Mouse (Mus musculus) megakaryocyte-erythroid progenitor cell, adult 5-6 weeks (primary cell): ENCODE measurements around the gene Gck. TPM values are rescaled to one million over a fixed set of nuclear protein-coding genes. Genes with fewer than 3 reads are reported as not detected.

Experiments
- ATAC-seq: replicated peaks from 2 replicates; pipeline ENCODE4 v1.8.0; 2016; ENCODE audit warnings: mild to moderate bottlenecking, inconsistent platforms; ENCODE audit not compliant: severe bottlenecking, poor library complexity, low FRiP score, low TSS enrichment
- total RNA-seq, 2 experiments: library from RNA; stranded (forward) in 1 of 2; stranded (reverse) in 1 of 2; fragments of 200-1000, 215-1000 nt in 1 of 2; fragments of >200 nt in 1 of 2; fragmentation: Nextera tagmentation in 1 of 2; gene quantifications; 2 replicates each; pipeline ENCODE4 v1.2.3; 2014 to 2017

The Gck gene
- not detected in 2 replicates for total RNA-seq (2014; fragmentation: Nextera tagmentation)
- not detected in 2 replicates for total RNA-seq (2017)

DNA sequence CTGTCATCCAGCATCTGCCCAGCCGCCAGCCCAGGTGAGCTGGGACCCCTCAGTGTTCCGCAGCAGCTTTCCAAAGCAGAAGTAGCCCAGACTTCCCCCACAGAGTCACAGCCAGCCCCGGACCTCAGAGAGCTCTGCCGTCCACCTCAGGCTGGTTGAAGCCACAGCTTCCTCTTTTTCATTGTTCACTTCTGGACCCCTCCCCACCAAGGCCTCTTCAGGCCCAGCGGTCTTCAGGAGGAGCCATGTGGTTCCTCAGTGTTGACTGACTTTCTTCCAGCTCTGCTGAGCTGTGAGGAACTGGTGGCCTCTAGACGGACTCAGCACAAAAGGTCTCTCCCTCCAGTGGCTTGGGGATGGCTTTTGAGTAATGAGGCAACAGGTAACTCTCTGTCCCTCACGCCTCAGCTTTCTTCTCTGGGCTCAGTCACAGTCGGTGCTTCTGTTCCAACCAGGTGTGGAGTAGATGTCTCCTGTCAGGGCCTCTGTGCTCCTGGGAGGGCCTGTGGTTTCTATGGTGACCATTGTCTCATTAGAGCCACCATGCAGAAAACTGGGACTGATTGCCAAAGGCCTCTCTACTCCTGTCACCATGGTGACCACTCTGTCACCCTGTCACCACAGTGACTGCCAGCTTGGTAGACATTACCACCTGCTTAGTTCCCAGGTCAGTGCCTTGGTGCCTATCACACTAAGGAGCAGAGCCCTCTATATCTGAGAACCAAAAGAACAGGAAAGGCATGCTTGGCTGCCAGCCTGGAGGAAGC lies at the start of gene Gck:
Gene Gck (minus strand): TSS at position 496 of the 767 bp plus-strand sequence.
- ATAC-seq, result 0 out of 2 replicates have a peak, but pooled peaks have one; percentile 37

DNA sequence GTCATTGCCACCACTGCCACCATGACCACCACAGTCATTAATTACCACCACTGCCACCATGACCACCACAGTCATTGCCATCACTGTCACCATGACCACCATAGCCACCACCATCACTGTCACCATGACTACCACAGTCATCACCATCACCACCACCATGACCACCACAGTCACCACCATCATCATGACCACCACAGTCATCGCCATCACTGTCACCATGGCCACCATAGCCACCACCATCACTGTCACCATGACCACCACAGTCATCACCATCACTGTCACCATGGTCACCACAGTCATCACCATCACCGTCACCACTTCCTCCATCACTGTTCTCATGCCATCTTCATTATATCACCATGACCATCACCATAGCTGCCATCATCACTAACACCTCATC lies 48.6 kb upstream of the Gck start:
- ATAC-seq, result no peak

DNA sequence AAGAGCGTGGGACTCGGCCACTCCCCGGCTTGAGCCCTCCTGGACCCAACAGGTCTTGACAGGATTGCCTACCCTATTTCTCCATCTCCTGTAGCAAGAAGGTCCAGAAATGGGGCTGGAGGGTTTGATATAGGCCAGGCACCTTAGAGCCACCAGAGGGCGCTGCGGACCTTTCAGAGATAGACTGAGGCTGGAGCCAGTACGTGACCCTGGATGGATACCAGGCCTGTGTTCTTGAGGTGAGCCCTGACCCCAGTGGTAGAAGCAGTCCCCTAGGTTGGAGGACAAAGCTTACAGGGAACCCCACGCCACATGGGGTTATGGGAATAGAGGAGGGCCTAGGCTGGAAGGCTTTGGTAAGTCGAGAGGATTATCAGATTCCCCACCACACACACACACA lies 46.1 kb upstream of the Gck start:
- ATAC-seq, result peak; percentile 79

DNA sequence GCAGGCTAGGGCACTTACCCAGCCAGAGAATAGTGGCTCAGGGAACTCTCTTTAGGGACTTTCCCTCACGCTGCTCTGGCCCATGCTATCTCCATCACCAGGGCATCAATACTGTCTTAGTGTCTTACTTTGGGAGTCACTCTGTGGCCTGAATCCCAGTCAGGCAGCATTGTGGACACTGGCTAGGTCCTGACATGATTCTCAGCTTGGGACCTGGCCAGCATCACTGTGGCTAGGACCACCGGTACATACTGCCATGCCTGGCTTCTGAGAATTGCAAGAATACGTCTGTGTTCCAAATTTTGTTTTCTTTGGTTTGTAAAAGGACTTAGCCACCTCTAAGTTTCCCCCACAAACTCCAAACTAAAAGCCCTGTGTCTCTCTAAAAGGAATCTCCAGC lies 45.0 kb upstream of the Gck start:
- no peak for ATAC-seq

DNA sequence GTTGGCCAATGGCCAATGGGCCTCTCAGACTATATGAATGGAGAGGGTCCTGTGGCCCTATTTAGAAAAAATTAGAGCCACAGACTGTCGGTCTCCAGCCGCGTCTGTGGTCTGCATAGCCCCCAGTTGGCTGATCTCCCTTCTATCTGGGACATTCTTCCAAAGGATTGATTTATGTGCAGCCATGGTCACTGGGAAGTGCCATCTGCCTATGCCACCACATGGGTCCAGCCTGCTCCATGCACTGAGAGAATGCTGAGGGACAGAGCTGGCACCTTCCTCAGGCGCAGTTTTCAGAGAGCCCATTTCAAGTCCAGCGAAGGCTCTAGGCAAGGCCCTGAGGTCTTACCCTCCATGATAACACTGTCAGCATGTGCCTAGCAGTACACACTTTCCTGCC lies 44.3 kb upstream of the Gck start:
- no peak for ATAC-seq

DNA sequence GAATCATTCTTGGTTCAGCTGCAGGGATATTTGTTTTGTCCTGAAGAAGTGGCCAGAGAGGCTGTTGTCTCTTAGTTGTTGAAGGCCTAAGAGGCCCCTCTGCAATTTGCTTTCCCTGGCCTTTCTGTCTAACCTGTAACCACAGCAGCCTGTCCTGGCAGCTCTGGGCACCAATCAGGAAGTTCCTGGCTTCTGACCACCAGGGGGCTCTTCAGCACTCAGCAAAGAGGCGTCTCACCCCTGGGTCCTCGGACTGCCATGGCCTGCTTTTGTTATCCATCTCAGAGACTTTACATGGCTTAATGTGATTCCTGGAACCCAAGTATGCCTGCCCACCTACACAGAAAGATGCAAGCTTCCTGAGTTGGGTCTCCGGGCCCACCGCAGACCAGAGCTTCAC lies 41.0 kb upstream of the Gck start:
- ATAC-seq, result peak; percentile 72

DNA sequence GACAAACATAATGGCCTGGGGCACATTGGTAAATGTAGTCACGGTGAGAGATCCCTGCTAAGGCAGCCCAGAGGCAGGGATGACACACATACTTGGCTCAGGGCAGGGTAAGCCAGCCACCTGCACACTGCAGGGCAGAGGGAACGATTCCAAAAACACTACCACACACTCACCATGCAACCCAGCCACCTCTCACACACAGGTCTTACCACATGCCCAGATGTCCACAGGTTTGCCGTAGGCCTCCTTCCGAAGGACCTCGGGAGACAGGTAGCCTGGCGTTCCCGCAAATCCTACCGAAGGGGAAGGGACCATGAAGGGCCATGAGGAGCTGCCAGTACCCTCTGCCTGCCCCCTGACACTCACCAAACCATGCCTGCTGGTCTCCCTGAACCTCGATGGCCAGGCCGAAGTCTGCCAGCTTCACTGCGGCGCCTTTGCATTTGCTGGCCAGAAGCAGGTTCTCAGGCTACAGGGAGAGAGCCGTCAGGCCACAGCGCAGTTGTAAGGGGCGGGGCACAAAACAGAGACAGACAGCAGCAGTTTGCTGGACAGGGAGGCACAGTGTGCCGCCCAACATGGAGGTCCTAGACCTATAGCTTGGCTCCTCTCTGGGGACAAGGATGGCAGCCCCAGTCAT lies 40.2 kb upstream of the Gck start:
- no peak for ATAC-seq

DNA sequence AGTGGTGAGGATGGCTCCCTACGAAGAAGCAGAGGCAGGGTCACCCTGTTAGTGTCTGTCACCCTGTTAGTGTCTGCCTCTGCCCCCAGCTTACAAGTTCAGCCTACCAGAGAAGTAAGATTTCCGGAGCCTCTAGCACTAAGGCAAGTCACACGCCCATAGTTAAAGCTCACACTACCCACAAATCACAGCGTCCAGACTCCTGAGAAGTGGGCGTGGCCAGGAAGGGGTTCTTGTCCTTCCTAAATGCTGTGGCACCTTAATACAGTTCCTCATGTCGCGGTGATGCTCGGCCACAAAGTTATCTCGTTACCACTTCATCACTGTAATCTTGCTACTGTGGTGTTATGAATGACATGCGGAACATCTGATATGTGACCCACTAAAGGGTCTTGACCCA lies 38.2 kb upstream of the Gck start:
- ATAC-seq, result no peak

DNA sequence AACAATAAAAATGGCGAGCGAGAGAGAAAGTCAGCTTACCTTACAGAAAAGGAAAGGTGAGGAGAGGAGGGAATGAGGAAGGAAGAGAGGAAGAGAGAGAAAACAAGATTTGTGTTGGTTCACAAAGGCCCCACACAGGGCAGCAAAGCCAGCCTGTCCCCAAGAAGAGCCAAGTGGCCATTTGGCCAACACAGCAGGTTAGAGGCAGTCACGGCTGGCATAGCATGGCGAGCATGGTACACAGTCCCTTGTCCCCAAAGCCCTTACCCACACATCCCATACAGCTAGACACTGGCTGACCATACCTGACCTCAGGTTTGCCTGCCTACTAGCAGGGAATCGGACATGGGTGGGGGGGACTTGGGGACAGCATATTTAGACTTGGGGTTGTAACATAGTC lies 33.7 kb upstream of the Gck start:
- ATAC-seq, result no peak

DNA sequence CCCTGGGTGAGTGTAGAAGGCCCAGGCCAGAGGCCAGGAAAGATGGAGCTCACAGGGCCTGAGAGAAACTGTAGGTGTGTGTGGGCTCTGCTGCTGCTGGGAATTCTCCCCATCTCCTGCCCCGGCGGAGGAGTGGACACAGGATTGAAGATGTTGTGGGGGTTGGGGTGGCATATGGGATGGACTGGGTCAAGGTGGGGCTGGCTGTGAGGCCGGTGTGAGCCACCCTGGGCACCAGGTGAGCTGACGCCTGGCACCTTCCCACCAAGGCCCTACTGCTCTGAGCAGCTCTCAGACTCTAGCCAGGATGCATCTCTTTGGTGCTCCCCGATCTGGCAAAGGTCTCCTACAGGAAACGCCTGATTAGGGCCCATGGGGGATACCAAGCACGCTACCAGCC lies 31.4 kb upstream of the Gck start:
- ATAC-seq, result no peak

DNA sequence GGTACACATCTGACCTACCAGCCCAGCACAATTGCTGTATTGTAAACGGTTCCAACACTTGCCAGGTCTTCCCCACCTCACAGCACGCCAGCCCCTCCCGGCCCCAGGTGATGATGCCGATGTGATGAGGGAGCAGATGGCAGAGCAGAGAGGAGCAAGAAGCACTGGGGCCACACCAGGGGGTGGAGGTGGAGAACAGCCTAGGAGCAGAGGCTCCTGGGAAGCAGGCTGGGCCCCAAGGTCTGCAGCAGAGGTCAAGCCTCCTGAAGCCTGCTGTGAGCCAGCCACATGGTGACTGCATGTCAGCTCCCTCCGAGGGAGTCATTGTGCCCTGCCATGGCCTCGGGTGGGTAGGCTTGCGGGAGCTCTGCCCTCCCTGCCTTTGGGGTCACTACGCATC lies 30.7 kb upstream of the Gck start:
- ATAC-seq, result no peak

DNA sequence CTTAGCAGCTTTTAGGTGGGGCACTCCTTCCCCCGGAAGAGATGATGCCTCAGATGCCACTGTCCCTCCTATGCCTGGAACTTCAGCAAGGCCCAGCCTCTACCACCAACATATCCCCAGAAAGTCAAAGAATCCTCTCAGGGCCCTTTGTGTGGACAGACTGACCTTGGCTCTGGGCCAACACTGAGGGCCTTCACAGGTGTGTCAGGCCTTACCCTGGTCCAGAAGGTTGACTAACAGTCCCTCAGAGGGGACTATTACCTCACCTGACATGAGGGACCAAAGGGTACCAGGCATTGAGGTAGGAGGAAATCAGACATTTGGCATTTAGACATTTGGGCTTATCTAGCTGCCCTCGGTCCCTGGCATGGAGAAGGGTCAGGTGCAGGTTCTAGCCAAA lies 30.2 kb upstream of the Gck start:
- ATAC-seq, result no peak

DNA sequence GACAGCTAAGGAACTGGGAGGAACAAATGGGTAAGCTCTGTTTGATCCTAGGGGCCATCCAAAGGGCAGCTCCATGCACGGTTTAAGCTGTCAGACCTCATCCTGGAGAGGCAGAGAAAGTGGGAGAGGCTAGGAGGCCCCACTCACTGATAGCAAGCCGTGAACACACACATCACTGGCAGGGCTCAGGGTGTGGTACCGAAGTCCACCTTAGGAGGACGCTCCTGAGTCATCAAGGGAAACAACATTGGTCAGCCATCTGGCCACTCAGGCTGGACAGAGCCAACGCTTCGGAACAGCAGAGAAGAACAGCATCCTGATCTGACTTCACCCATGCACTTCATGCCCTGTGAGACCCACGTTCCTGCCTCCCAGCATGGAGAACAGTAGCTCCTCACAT lies 29.2 kb upstream of the Gck start:
- no peak for ATAC-seq

DNA sequence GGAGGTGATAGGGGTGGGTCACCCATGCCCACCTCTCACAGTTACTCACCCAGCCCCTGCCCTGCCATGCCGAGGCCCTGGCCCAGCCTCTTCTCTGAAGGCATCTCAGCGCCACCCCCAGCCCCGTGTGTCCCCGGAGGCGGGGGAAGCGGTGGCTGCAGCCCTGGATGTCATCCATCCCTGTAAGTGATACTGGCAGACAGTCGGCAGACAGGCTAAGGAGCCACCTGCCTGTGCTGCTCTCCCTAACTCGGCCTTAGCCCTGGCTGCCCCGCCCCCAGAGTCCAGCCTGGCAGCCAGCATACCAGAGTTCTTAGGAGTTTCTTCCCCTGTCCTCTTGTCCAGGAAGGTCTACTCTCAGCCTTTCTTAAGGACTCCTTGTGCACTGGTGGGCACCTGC lies 26.2 kb upstream of the Gck start:
- ATAC-seq, result no peak

DNA sequence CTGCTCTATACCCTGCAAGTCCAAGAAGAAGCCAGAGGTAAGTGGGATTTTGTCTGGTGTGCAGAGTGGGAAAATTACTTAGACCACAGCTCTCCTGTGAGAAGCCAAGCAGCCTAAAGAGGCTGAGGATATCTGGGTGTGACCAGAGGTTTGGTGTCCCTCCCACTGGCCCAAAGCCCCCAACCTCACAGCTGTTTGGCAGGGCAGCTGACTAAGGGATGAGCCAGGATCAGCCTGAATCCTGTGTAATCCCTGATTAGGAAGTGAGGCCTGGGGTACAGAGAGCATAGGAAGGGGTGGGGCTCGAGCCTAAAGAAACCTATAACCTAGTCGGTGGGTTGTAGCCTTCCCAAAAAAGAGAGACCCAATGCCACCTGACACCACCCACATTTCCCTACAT lies 25.2 kb upstream of the Gck start:
- ATAC-seq, result no peak

DNA sequence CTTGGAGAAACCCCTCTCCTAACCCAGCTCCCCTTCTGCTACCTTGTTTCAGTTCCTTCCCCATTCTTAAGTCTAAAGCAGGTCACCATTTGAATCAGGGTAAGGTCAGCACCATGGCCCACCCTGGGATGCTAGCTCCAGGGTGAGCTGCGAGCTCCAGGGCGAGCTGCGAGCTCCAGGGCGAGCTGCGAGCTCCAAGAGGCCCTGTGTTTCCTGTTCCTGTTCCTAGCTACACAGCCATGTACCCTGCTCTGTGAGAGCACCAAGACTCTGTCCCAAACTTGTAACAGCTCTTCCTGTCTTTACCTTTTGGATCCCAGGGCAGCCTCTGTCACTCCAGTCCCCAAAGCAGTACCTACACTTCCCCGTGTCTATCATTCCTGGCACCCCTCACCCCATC lies 24.2 kb upstream of the Gck start:
- ATAC-seq, result no peak

DNA sequence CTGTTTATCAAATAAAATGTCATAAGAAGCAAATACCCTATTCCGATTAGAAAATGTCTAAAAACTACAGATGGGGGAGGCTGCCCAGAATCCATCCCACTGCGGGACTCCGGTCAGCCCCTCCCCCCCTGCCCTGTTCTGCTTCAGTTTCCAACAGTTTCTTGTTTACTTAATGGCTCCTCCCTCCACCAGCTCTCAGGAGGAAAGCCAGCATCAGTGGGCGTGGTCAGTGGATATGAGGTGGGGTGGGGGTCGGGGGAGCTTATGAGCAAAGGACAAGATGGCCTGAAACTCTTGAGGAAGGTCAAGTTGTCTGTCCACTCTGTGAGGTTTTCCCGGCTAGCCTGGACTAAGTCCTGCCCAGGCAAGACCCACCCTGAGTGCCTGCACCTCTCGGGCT lies 23.3 kb upstream of the Gck start:
- no peak for ATAC-seq

DNA sequence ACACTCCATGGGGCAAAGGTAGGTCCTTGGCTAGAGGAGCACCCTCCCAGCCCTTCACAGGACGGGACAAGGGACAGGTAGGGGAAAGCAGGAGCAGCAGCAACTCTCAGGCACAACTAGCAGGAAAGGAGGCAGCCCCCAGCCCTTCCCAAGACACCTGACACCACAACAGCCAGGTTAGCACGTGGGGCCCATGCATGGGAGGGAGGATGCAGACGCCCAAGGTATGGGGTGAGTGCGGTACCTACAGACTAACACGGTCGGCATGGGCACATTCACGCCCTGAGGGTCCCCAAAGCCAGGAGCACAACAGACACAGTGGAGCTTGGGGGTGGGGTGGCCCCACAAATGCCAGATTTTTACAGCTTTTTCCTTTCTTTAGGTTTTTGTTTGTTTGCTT lies 21.3 kb upstream of the Gck start:
- no peak for ATAC-seq

DNA sequence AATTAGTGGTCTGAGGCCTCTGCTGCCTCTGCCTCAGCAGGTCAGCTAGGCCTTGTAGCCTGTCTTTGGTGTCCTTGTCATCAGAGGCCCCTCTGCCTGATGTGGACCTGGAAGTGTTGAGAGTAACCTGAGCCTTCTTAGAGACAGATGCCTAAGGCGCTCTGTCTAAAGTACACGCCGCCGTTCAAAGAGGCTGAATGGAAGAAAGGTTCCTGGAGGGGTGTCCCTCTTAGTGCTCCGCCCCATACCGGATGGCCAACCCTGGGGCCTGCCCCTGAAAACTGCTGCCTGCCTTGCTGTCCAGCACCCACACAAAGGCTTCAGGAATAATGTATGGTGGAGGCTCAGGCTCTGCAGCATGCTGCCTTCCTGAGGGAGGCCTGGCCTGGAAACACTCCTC lies 18.3 kb upstream of the Gck start:
- ATAC-seq, result no peak

DNA sequence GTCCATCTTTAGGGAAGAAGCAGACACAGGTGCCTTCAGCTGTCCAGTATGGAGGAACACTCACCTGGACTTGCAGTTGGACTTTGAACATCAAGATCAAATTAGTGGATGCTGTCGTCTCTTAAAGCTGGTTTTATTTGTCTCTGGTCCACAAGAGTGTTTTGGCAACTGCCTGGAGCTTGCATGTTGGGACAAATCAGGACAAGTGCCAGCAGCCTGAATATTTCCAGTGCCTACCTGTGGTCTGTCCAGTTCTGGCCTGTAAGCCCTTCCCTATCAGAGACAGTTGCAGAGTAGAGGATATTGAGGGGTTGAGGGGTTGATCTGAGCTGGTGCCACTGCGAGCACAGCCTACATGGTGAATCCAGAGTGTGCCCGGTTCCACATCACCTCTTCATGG lies 16.9 kb upstream of the Gck start:
- no peak for ATAC-seq

DNA sequence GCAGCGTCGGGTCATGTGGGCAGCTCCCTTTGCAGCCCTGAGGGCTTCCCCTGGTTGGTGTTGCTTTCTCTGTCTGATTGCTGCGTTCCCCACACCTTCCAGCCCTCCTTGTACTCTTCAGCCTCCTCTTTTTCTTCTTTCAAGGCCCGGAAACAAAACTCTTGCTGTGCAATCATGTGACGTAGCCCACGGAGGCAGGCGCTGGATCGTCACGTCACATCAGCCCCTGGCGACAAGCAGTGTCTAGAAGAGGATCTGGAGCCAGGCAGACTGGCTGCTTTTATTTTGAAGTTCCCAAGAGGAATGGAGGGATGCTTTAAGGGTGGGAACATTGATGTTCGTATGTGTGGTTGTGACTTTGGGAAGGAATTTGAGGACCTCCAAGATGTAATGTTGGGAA lies 16.0 kb upstream of the Gck start:
- no peak for ATAC-seq
